Mouse (Mus musculus): ENCODE measurements around the gene Tmem108.
A peak's percentile ranks its signal among the peaks of the same experiment; 100 is the strongest.

Tmem108 gene

DNA sequence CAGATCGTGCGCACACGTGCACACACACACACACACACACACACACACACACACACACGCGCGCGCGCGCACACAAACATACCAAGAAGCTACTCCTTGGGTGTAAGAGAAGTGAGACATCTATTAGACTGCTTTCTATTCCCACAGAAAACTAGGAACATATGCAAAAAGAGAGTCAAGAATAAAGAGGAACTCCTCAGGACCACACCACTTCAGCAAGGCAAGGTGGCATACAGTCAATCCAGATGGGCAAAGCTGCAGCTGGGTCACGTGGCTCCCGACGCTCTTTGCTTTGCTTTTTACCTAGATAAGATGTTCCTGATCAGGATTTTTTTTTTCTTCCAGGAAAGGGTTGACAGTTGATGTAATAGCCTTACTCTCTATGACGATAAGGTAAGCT is 45.6 kb downstream of the Tmem108 start:
- no peak for DNase-seq

DNA sequence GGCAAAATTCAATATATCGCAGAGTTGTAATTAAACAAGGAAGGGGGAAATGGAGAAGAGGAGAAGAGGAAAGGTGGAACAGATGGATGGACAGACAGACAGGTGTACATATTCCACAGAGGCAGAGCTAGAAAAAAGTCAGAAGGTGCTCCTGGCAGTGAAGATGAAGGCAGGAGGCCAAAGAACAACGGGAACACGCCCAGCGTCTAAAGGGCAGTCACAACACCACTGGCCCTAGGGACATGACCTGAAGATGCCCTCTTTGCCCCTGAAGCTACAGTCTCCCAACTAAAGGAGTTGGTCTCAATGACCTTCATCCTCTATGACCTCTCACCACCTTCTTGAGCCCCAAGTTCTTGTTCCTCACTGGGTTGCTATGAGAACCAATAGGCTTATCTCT is 46.3 kb downstream of the Tmem108 start:
- DNase-seq, result no peak

GRCm38 (mm10) chr9:103713230-103713629 is 48.4 kb downstream of the Tmem108 start:
- DNase-seq, result peak in 1 of 2 experiments; percentile 27

GRCm38 (mm10) chr9:103712711-103713110 is 48.9 kb downstream of the Tmem108 start:
- no peak for DNase-seq

DNA sequence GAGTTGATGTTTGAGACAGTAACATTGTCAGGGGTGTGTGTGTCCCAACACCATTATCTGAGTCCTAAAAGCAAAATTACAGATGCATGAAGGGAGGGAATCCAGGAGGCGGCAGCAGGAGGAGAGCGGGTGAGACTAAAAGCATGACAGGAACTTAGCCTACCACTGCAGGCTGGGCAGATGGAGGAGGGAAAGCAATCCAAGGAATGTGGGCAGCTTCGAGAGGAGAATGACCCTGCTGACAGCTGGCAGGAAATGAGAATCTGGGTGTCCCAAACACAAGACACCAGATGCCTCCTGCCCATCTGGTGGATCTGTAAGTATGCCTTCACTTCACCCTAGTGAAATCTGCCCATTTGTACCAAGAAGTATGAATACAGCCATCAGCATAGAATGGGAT is 51.9 kb downstream of the Tmem108 start:
- peak in 1 of 2 experiments; percentile 37 for DNase-seq

DNA sequence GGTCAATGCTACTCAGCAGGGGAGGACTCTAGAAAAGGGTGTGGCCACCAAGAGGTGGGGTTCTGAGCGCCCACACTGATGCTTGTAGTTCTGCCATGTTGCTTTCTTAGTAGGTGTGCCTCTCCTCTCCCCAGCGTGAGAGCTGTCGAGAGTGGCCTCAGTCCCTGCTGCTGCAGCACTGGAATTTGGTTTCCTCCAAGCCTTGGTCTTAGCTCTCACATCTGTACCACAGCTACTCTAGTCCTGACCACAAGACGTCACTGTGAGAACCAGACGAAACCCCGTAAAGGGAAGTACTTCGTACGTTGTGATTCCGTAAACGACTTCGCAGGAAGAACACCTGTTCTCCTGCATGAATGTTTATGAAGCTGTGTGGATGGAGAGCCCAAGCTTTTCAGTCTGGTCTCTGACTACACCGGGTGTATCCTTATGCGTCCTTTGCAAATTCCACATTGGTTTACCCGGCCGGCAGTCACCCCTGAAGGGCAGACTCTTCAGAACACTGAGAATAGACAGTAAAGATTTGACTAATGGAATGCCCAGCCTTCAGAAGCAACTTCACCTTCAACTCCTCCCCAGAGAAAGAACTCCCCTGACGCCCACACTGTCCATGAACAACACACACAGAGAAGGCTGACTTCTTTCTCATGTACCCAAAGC is 53.0 kb downstream of the Tmem108 start:
- DNase-seq, result no peak

DNA sequence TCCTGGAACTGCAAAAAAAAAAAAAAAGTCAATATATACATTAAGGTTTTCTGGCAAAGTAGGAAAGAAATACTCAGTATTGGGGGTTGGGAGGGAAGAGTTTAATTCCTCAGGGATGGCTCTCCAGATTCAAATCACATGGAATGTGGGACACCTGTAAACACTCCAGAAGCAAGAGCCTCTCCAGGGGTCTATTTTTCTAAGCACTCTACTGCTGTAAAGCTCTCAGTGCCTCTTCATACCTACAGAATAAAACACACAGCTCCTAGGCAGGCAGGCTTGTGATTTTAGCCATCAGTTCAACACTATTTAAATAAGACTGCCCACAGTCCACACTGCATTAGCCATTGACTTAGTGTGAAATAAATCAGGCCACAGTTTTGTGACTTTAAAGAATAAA is 53.8 kb downstream of the Tmem108 start:
- no peak for DNase-seq

DNA sequence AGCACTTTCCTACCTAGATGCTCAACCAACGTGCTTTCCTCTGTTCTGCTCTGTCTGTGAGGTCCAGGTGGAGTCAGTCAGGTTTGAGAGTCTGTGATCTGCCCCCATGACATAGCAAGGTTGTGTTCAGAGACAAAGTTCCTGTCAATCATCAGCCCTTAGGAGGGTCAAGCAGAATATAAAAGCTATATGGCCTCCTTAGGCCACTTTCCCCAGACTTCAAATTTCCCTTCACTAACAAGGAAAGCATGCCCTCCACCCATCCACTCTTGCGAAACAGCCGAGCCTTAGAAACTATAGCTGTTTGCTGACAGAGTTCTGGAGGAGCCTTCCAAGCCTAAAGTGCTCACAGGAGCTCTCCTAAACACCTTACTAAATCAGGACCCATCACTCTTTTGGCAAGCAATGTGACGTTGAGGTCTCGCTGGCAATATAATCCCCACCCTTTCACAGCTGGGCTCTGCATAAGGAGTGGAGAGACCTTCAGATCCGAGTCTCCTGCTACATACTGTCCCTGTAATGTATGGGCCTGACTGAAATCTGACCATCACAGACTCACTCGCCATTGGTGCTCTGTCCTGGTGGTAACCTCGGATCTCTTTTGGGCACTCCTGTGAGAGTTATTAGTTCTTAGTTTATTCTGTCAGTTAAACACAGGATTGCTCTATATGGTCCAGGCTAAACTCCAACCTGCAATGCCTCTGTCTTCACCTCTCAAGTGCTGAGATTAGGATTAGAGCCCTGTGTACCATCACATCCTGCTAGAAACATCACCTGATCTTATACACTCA is 54.4 kb downstream of the Tmem108 start:
- DNase-seq, result no peak

GRCm38 (mm10) chr9:103705717-103706116 is 55.9 kb downstream of the Tmem108 start:
- no peak for DNase-seq

GRCm38 (mm10) chr9:103703014-103703413 is 58.6 kb downstream of the Tmem108 start:
- no peak for DNase-seq

DNA sequence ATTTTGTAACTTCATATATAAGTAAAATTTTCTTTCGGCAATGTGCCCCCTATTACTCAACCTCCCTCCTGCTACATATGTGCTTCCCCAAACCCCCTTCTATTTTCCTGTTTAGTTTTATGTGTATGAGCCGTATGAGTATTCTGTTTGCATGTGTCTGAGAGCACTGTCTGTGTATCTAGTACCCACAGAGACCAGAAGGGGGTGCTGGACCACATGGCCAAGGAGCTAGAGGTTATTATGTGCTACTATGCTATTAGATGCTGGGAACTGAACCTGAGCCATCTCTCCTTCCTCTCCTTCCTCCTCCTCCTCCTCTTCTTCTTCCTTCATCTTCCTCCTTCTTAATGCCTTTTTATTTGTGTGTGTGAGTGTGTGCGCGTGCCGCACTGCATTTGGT is 59.2 kb downstream of the Tmem108 start:
- no peak for DNase-seq

- no peak for DNase-seq
These were observed 60.2 kb downstream of the Tmem108 start for GRCm38 (mm10) chr9:103701448-103701847.

- DNase-seq, result no peak
These were observed 61.4 kb downstream of the Tmem108 start for GRCm38 (mm10) chr9:103700240-103700639.

DNA sequence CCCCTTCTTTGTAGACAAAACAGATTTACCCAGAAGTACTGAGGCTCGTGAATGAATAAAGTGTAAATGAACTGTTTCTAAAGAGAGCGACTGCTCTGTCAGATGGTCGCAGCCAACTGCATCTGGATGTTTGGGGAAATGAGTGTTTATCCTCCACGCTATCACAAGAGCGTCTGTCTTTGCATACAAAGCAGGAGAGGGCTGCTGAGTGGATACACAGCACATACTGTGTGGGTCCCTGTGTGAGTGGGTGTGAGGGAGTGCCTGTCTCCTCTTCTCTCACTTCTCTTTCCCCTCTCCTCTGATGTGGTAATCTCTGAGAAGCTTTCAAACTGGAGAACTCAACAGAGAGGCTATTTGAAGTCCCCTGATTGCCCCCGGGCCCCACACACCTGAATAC is 64.7 kb downstream of the Tmem108 start:
- DNase-seq, result no peak

DNA sequence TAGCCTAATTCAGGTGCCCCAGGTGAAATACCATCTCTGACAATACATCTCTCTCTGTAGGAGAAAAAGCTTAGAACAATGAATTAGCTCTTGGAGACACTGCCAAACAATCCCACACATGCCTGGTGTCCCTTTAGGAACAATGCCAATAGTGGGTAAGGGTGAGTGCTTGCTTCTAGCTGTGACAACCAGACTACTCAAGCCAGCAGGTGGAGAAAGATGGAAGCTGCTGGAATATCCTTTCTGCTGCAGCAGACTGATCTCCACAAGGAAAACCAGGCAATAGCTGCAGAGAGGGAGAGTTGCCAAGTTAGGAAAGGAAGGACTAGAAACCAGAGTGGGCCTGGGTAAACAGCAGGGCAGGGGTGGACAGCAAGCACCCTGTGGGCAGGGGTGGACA is 67.8 kb downstream of the Tmem108 start:
- no peak for DNase-seq

- DNase-seq, result no peak
These were observed 68.9 kb downstream of the Tmem108 start for GRCm38 (mm10) chr9:103692699-103693098.

DNA sequence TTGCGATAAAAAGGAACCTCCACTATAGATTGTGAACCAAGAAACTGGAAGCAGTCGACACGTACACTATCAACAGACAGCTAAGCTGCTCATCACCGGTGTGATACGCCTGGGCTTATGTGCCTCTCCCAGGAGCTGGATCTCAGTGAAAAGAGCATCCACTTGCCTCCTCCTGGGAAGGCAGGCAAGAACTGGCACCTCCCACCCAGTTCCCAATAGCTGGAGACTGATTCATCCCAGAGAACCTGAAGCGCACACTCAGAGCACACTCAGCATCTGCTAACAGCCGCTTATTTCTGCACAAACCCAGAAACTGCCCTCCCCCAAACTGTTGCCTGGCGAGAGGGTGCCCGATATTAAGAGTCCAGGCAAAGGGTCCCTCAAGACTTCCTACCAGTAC is 69.8 kb downstream of the Tmem108 start:
- no peak for DNase-seq

DNA sequence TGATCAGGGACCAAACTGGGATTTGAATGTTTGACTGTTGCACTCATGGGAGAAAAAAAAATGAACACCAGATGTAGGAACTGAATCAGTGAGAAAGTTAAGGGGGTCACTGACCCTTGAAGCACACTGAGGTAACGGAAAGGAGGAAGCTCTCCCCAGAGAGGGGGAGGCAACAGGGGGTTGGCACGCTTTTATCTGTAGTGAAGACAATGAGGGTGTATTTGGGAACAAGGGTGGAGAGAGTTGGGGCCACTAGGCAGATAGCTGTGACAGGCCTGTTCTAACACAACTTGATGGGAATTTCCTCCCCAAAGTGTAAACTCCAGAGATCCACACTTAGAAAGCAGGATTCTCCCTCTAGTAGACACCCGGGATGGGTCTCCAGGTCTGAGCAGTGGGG is 71.2 kb downstream of the Tmem108 start:
- DNase-seq, result no peak

GRCm38 (mm10) chr9:103689697-103690096 is 71.9 kb downstream of the Tmem108 start:
- DNase-seq, result peak; percentile 40 to 51

DNA sequence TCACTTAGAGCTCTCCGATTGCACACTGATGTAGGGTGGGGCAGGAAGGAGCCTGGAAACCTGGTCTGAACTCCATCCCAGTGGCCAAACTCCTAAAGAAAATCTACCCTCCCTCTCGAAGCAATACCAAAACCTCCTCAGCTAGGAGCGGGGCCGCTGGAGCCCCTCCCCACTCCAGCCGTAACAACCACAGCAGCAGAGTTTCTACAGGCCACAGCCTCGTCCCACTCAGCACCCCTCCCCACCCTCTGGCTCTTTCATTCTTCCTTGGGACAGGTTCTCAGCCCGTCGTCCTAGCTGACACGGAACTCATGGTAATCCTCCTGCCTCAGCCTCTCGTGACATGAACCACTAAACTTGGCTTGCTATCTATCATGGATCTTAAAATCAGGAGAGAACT is 72.6 kb downstream of the Tmem108 start:
- DNase-seq, result no peak

- no peak for DNase-seq
These were observed 74.5 kb downstream of the Tmem108 start for GRCm38 (mm10) chr9:103687130-103687529.

DNA sequence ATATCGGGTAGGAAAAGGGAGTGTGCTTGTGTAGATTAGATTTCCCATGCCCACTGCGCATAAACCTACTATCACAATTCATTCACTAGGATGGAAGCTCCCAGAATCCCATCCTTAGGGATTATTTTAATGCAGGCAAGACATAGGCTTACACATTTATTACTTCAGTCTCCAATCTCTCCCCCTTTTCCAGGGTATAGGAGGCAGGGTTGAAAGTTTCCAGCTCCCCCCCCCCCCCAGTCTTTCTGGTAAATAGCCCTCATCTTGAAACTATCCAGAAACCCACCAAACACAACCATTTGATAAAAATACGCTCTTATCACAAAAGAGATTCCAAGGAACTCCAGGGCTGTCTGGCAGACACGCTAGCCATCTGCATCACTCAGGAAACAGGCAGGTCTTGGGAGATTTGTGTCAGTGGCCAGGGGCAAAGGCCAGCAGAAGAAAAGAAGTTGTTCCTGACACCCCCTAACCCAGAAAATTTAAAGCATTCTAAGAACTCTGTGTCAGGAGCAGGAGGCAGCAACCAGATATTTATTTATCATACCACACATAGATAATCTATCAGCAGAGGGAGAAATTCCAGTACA is 79.8 kb downstream of the Tmem108 start:
- no peak for DNase-seq

GRCm38 (mm10) chr9:103679234-103679633 is 82.4 kb downstream of the Tmem108 start:
- DNase-seq, result no peak

DNA sequence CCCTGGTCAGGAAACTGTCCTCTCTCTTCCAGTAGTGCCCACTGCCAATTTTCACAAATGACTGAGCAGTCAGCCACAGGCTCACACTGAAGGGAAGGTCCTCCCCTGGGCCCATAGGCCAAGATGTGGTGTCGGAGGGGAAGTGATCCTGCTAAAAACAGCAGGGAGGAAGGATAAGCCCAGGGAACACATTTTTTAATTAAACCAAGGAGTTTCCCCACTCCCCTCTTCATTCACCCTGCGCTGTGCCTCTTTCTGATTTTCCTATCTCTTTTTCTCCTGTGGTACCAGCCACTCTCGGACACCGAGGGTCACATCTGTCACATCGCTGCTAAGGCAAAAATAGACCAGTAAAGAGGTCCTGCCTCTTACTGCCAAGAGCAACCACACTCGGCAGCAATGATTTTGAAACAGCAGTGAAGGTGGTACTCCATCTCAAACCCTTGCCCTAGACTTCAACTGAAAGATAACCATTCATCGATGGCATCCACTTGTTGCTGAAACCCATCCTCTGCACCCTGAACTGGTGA is 83.0 kb downstream of the Tmem108 start:
- DNase-seq, result no peak

Data from kidney, postnatal 4 days (tissue).